Mouse (Mus musculus) MEL (cell line): ENCODE measurements at regions not wholly inside any gene's neighbourhood (a gene's known extent, or its start where the extent isn't known, plus 50 kb on each side); places are given as distances from the start of the nearest gene placed in this dataset.
A peak's percentile ranks its signal among the peaks of the same experiment; 100 is the strongest.

Experiments used
- DNase-seq: peaks from one replicate; pipeline ENCODE4 v3.0.0; 2011; ENCODE audit warnings: low read depth, low spot score
- H3K27ac ChIP-seq: 2 replicates; pipeline ENCODE4 v1.5.1; 2012; ENCODE audit warnings: low read depth, mild to moderate bottlenecking, control low read depth, low read length, moderate library complexity; ENCODE audit not compliant: control insufficient read depth
- H3K27me3 ChIP-seq, 2 experiments: fragments of 150-350 bp in 1 of 2; sonication (generic) in 1 of 2; 2 replicates each; pipeline ENCODE4 v1.6.1; 2012; ENCODE audit warnings: low read length in 2 of 2, mild to moderate bottlenecking in 2 of 2, improper control_type of control experiment in 1 of 2, moderate library complexity in 1 of 2; ENCODE audit not compliant: insufficient read depth in 2 of 2, control insufficient read depth in 1 of 2
- H3K36me3 ChIP-seq, 2 experiments: 2 replicates each; pipeline ENCODE4 v1.6.1; 2012 to 2014; ENCODE audit warnings: low read length in 2 of 2, improper control_type of control experiment in 1 of 2, inconsistent platforms in 1 of 2, mild to moderate bottlenecking in 1 of 2; ENCODE audit not compliant: insufficient read depth in 2 of 2, control insufficient read depth in 1 of 2
- H3K4me1 ChIP-seq, 2 experiments: fragments of 150-350 bp in 1 of 2; sonication (generic) in 1 of 2; 2 replicates each; pipeline ENCODE4 v1.6.1; 2012; ENCODE audit warnings: low read length in 2 of 2, improper control_type of control experiment in 1 of 2, mild to moderate bottlenecking in 1 of 2; ENCODE audit not compliant: insufficient read depth in 2 of 2, control insufficient read depth in 1 of 2
- H3K4me3 ChIP-seq, 2 experiments: fragments of 150-350 bp in 1 of 2; sonication (generic) in 1 of 2; 2 replicates each; pipeline ENCODE4 v1.5.1; 2012; ENCODE audit warnings: low read depth in 2 of 2, low read length in 2 of 2, mild to moderate bottlenecking in 2 of 2, moderate library complexity in 2 of 2, control low read depth in 1 of 2, improper control_type of control experiment in 1 of 2; ENCODE audit not compliant: control insufficient read depth in 1 of 2, insufficient read depth in 1 of 2
- H3K79me2 ChIP-seq: 2 replicates; pipeline ENCODE4 v1.6.1; 2012; ENCODE audit warnings: mild to moderate bottlenecking, low read length, moderate library complexity; ENCODE audit not compliant: control insufficient read depth, poor library complexity, insufficient read depth
- H3K9ac ChIP-seq: 2 replicates; pipeline ENCODE4 v1.6.1; 2012; ENCODE audit warnings: low read depth, mild to moderate bottlenecking, control low read depth, low read length, moderate library complexity; ENCODE audit not compliant: control insufficient read depth, poor library complexity, severe bottlenecking
- H3K9me3 ChIP-seq: fragments of 150-350 bp; sonication (generic); replicated peaks from 2 replicates; pipeline ENCODE4 v1.6.1; 2012; ENCODE audit warnings: mild to moderate bottlenecking, low read length, improper control_type of control experiment, moderate library complexity; ENCODE audit not compliant: insufficient read depth
- CHD1 ChIP-seq: IDR thresholded peaks from 2 replicates; pipeline ENCODE4 v1.6.1; 2012; ENCODE audit warnings: low read depth, mild to moderate bottlenecking, inconsistent platforms, low read length, improper control_type of control experiment
- CHD2 ChIP-seq: IDR thresholded peaks from 2 replicates; pipeline ENCODE4 v1.6.1; 2011; ENCODE audit warnings: low read length, improper control_type of control experiment
- ELF1 ChIP-seq: IDR thresholded peaks from 2 replicates; pipeline ENCODE4 v1.6.1; 2014; ENCODE audit warnings: low read depth, mild to moderate bottlenecking, inconsistent platforms, low read length, improper control_type of control experiment, moderate library complexity
- EP300 ChIP-seq, 2 experiments: IDR thresholded peaks; 2 replicates each; pipeline ENCODE4 v1.6.1; 2011; ENCODE audit warnings: improper control_type of control experiment in 2 of 2, low read length in 2 of 2, low read depth in 1 of 2, mild to moderate bottlenecking in 1 of 2
- GATA1 ChIP-seq: IDR thresholded peaks from 2 replicates; pipeline ENCODE4 v1.6.1; 2011; ENCODE audit warnings: low read depth, low read length, improper control_type of control experiment
- HCFC1 ChIP-seq: IDR thresholded peaks from 2 replicates; pipeline ENCODE4 v1.6.1; 2012; ENCODE audit warnings: low read depth, mild to moderate bottlenecking, inconsistent platforms, low read length, improper control_type of control experiment, moderate library complexity
- JUND ChIP-seq: IDR thresholded peaks from 2 replicates; pipeline ENCODE4 v1.6.1; 2011; ENCODE audit warnings: low read depth, mild to moderate bottlenecking, improper control_type of control experiment, low read length
- KAT2A ChIP-seq: conservative IDR thresholded peaks from 2 replicates; pipeline ENCODE4 v1.6.1; 2012; ENCODE audit warnings: low read depth, low read length, improper control_type of control experiment, inconsistent platforms
- MAX ChIP-seq: IDR thresholded peaks from 2 replicates; pipeline ENCODE4 v1.6.1; 2011; ENCODE audit warnings: low read length, improper control_type of control experiment
- MEF2A ChIP-seq: IDR thresholded peaks from 2 replicates; pipeline ENCODE4 v1.6.1; 2014; ENCODE audit warnings: low read depth, mild to moderate bottlenecking, inconsistent platforms, low read length, improper control_type of control experiment; ENCODE audit not compliant: poor library complexity, insufficient replicate concordance, severe bottlenecking; ENCODE audit errors: extremely low read depth
- MXI1 ChIP-seq: IDR thresholded peaks from 2 replicates; pipeline ENCODE4 v1.6.1; 2011; ENCODE audit warnings: mild to moderate bottlenecking, low read depth, low read length, improper control_type of control experiment
- MYB ChIP-seq: IDR thresholded peaks from 2 replicates; pipeline ENCODE4 v1.6.1; 2011; ENCODE audit warnings: mild to moderate bottlenecking, low read depth, low read length, improper control_type of control experiment
- NRF1 ChIP-seq: IDR thresholded peaks from 2 replicates; pipeline ENCODE4 v1.6.1; 2014; ENCODE audit warnings: low read depth, mild to moderate bottlenecking, inconsistent platforms, low read length, improper control_type of control experiment, moderate library complexity; ENCODE audit not compliant: poor library complexity, insufficient read depth, severe bottlenecking
- RCOR1 ChIP-seq: IDR thresholded peaks from 2 replicates; pipeline ENCODE4 v1.6.1; 2012; ENCODE audit warnings: low read depth, mild to moderate bottlenecking, inconsistent platforms, low read length, improper control_type of control experiment
- SIN3A ChIP-seq: IDR thresholded peaks from 2 replicates; pipeline ENCODE4 v1.6.1; 2012; ENCODE audit warnings: low read length, improper control_type of control experiment, inconsistent platforms
- SMC3 ChIP-seq: IDR thresholded peaks from 2 replicates; pipeline ENCODE4 v1.6.1; 2011; ENCODE audit warnings: low read depth, low read length, improper control_type of control experiment
- TAL1 ChIP-seq: IDR thresholded peaks from 2 replicates; pipeline ENCODE4 v1.6.1; 2012; ENCODE audit warnings: mild to moderate bottlenecking, inconsistent platforms, low read length, moderate library complexity, mixed read lengths
- TBP ChIP-seq: IDR thresholded peaks from 2 replicates; pipeline ENCODE4 v1.8.0; 2011; ENCODE audit warnings: low read depth, low read length, improper control_type of control experiment
- TCF12 ChIP-seq: IDR thresholded peaks from 2 replicates; pipeline ENCODE4 v1.6.1; 2014; ENCODE audit warnings: low read depth, mild to moderate bottlenecking, inconsistent platforms, low read length, improper control_type of control experiment, moderate library complexity
- UBTF ChIP-seq: IDR thresholded peaks from 2 replicates; pipeline ENCODE4 v1.6.1; 2012; ENCODE audit warnings: low read depth, mild to moderate bottlenecking, inconsistent platforms, low read length, improper control_type of control experiment, moderate library complexity, borderline replicate concordance; ENCODE audit not compliant: insufficient read depth
- USF2 ChIP-seq, 2 experiments: IDR thresholded peaks; 2 replicates each; pipeline ENCODE4 v1.6.1; 2011 to 2012; ENCODE audit warnings: improper control_type of control experiment in 2 of 2, low read length in 2 of 2, borderline replicate concordance in 1 of 2, inconsistent platforms in 1 of 2, low read depth in 1 of 2, mild to moderate bottlenecking in 1 of 2; ENCODE audit not compliant: insufficient read depth in 1 of 2
- ZC3H11A ChIP-seq: IDR thresholded peaks from 2 replicates; pipeline ENCODE4 v1.6.1; 2012; ENCODE audit warnings: low read depth, mild to moderate bottlenecking, inconsistent platforms, low read length, improper control_type of control experiment
- ZKSCAN1 ChIP-seq: IDR thresholded peaks from 2 replicates; pipeline ENCODE4 v1.6.1; 2012; ENCODE audit warnings: low read depth, mild to moderate bottlenecking, inconsistent platforms, low read length, improper control_type of control experiment, moderate library complexity
- ZMIZ1 ChIP-seq: IDR thresholded peaks from 2 replicates; pipeline ENCODE4 v1.6.1; 2012; ENCODE audit warnings: low read depth, mild to moderate bottlenecking, inconsistent platforms, low read length, improper control_type of control experiment, moderate library complexity
- ZNF384 ChIP-seq: IDR thresholded peaks from 2 replicates; pipeline ENCODE4 v1.6.1; 2012; ENCODE audit warnings: low read depth, mild to moderate bottlenecking, inconsistent platforms, low read length, improper control_type of control experiment

GRCm38 (mm10) chr6:148719062-148719461 is 112.2 kb downstream of the Ipo8 start:
- no peak for DNase-seq
- no peak overlapping the region for H3K9ac ChIP-seq
- H3K27ac ChIP-seq: no peak overlapping the region
- H3K4me1 ChIP-seq: no peaks in the 10 kb centered on the region
- no peak overlapping the region for H3K4me3 ChIP-seq
- no peaks in the 10 kb centered on the region for H3K36me3 ChIP-seq
- no peaks in the 10 kb centered on the region for H3K9me3 ChIP-seq
- H3K27me3 ChIP-seq: no peaks in the 10 kb centered on the region; a peak in 1 of 4 replicates
- no peaks in the 10 kb centered on the region for H3K79me2 ChIP-seq
- TF ChIP-seq ELF1 (no peak), RCOR1 (no peak), KAT2A (no peak), ZC3H11A (no peak), JUND (no peak), TBP (no peak), MYB (no peak), TAL1 (no peak), CHD2 (no peak), CHD1 (no peak), GATA1 (no peak), MAX (no peak), ZMIZ1 (no peak), EP300 (IDR thresholded peaks at IDR 0.05; ENCODE audit: low read depth in 1 of 2, low read length in 2 of 2) (no peak), TCF12 (no peak), UBTF (no peak)

GRCm38 (mm10) chr6:148710406-148710805 is 120.9 kb downstream of the Ipo8 start:
- Histone ChIP-seq H3K79me2 (no peaks in the 10 kb centered on the region), H3K9ac (no peak overlapping the region), H3K9me3 (no peaks in the 10 kb centered on the region), H3K27ac (no peak overlapping the region), H3K27me3 (no peaks in the 10 kb centered on the region; a peak in 1 of 4 replicates), H3K4me1 (no peaks in the 10 kb centered on the region; a peak in 1 of 4 replicates), H3K4me3 (no peak overlapping the region), H3K36me3 (no peaks in the 10 kb centered on the region)
- DNase-seq: peak; percentile 9
- TF ChIP-seq CHD1: no peak
- no peak for TF ChIP-seq TAL1
- TF ChIP-seq SMC3: no peak
- TF ChIP-seq SIN3A: no peak
- no peak for TF ChIP-seq MAX
- no peak for TF ChIP-seq USF2 (IDR thresholded peaks at IDR 0.05; ENCODE audit: borderline replicate concordance in 1 of 2, insufficient read depth in 1 of 2, low read depth in 1 of 2, low read length in 2 of 2)
- no peak for TF ChIP-seq TBP
- TF ChIP-seq ZKSCAN1: no peak
- no peak for TF ChIP-seq RCOR1
- no peak for TF ChIP-seq NRF1
- TF ChIP-seq KAT2A: no peak
- no peak for TF ChIP-seq JUND
- TF ChIP-seq ZC3H11A: no peak
- no peak for TF ChIP-seq MXI1
- TF ChIP-seq CHD2: no peak
- no peak for TF ChIP-seq ZNF384
- no peak for TF ChIP-seq MEF2A
- TF ChIP-seq HCFC1: no peak
- no peak for TF ChIP-seq ELF1
